ENCODE assay signal across 8 mouse cellular contexts in genomic region chr1:65187074-65187430, GRCm38 (mm10). TPM values are rescaled to one million over a fixed set of nuclear protein-coding genes. Genes with fewer than 3 reads are reported as not detected.
A peak's percentile ranks its signal among the peaks of the same experiment; 100 is the strongest.
DNase-seq lines count a peak whose midpoint lies in the region; ATAC-seq and TF ChIP-seq lines count a peak whose summit lies in the region.

No protein-coding gene starts in this region.

- WGBS in cerebellum, adult 2 months = under 1% methylated on average over 6 of the region's 6 CpGs
- WGBS in spleen, adult 2 months = under 1% methylated on average over 6 of the region's 6 CpGs
- 0% methylated on average over 6 of the region's 6 CpGs for WGBS in limb, embryonic 13.5 days
- under 1% methylated on average over 6 of the region's 6 CpGs for WGBS in stomach, embryonic 16.5 days

- no peaks in the 10 kb centered on the region for H3K9me3 ChIP-seq in limb, embryonic 13.5 days
- H3K9me3 ChIP-seq in stomach, embryonic 16.5 days (replicated peaks; ENCODE audit: control insufficient read depth, low read length) = no peaks in the 10 kb centered on the region

- H3K4me2 ChIP-seq in limb, embryonic 13.5 days (replicated peaks) = peak overlapping the region; percentile 77
- H3K4me2 ChIP-seq in stomach, embryonic 16.5 days (ENCODE audit: low read depth, low read length) = peak overlapping the region; percentile 59

- TF ChIP-seq CTCF in cerebellum, adult 2 months (IDR thresholded peaks at IDR 0.05; ENCODE audit: borderline replicate concordance, insufficient read depth, low read depth, low read length) = no peak
- TF ChIP-seq CTCF in spleen, adult 2 months (IDR thresholded peaks at IDR 0.05; ENCODE audit: extremely low read depth, insufficient read depth, insufficient read length, insufficient replicate concordance) = no peak

- H3K9ac ChIP-seq in limb, embryonic 13.5 days = peak overlapping the region; percentile 90
- H3K9ac ChIP-seq in stomach, embryonic 16.5 days (ENCODE audit: low read length) = peak overlapping the region; percentile 89

- no peak for TF ChIP-seq POLR2A in cerebellum, adult 2 months (IDR thresholded peaks at IDR 0.05; ENCODE audit: borderline replicate concordance, insufficient read depth, low read length)
- no peak for TF ChIP-seq POLR2A in spleen, adult 2 months (IDR thresholded peaks at IDR 0.05; ENCODE audit: low read depth, low read length)

- no peak for DNase-seq in cerebellum, adult 2 months
- DNase-seq in cerebellum, postnatal 4 days (ENCODE audit: low spot score in 2 of 2) = no peak
- DNase-seq in spleen, adult 2 months (ENCODE audit: low read depth in 1 of 2, low spot score in 2 of 2) = no peak
- no peak for DNase-seq in spleen, postnatal 10 days (ENCODE audit: low spot score in 2 of 2)
- DNase-seq in ovary, postnatal 14 days (ENCODE audit: low spot score) = no peak
- no peak for DNase-seq in cerebellum, postnatal 25 days

- no peak for ATAC-seq in limb, embryonic 13.5 days (ENCODE audit: low FRiP score, low read depth)
- no peak for ATAC-seq in stomach, embryonic 16.5 days (ENCODE audit: insufficient read depth, low FRiP score)

- peak overlapping the region; percentile 76 for H3K4me3 ChIP-seq in cerebellum, adult 2 months (replicated peaks; ENCODE audit: insufficient read depth, low read depth, low read length)
- peak overlapping the region; percentile 88 for H3K4me3 ChIP-seq in spleen, adult 2 months (ENCODE audit: extremely low read depth, insufficient read depth, insufficient read length)
- H3K4me3 ChIP-seq in limb, embryonic 13.5 days = peak overlapping the region; percentile 91
- peak overlapping the region; percentile 82 for H3K4me3 ChIP-seq in stomach, embryonic 16.5 days (replicated peaks; ENCODE audit: low read length)

- H3K36me3 ChIP-seq in spleen, adult 2 months (ENCODE audit: control insufficient read depth, insufficient read depth, low read length) = peaks cover 2% of the 10 kb centered on the region
- peaks cover 3% of the 10 kb centered on the region for H3K36me3 ChIP-seq in limb, embryonic 13.5 days
- H3K36me3 ChIP-seq in stomach, embryonic 16.5 days (ENCODE audit: control insufficient read depth, insufficient read depth, low read length) = no peaks in the 10 kb centered on the region

- peaks cover 3% of the 10 kb centered on the region; the same call in 1 of the 2 replicates for H3K4me1 ChIP-seq in cerebellum, adult 2 months (ENCODE audit: control insufficient read depth, insufficient read depth, low read length)
- peaks cover 2% of the 10 kb centered on the region; the same call in 1 of the 2 replicates for H3K4me1 ChIP-seq in spleen, adult 2 months (ENCODE audit: control insufficient read depth, insufficient read depth, insufficient read length)
- peaks cover 12% of the 10 kb centered on the region for H3K4me1 ChIP-seq in limb, embryonic 13.5 days
- peaks cover 5% of the 10 kb centered on the region; the same call in 1 of the 2 replicates for H3K4me1 ChIP-seq in stomach, embryonic 16.5 days (ENCODE audit: control insufficient read depth, insufficient read depth, low read length)

- no peaks in the 10 kb centered on the region for H3K27me3 ChIP-seq in cerebellum, adult 2 months (ENCODE audit: control insufficient read depth, insufficient read depth, low read length)
- H3K27me3 ChIP-seq in spleen, adult 2 months (ENCODE audit: control insufficient read depth, insufficient read depth, low read length) = 0 out of 2 replicates have a peak, but pooled peaks cover 2% of the 10 kb centered on the region
- no peaks in the 10 kb centered on the region for H3K27me3 ChIP-seq in limb, embryonic 13.5 days
- H3K27me3 ChIP-seq in stomach, embryonic 16.5 days (ENCODE audit: control insufficient read depth, insufficient read depth, low read length) = no peaks in the 10 kb centered on the region

- H3K27ac ChIP-seq in cerebellum, adult 2 months (ENCODE audit: insufficient read depth, low read length) = no peak overlapping the region
- H3K27ac ChIP-seq in spleen, adult 2 months (ENCODE audit: insufficient read depth, low read length) = peak overlapping the region; percentile 74; the same call in 1 of the 2 replicates
- H3K27ac ChIP-seq in limb, embryonic 13.5 days = peak overlapping the region; percentile 80; the same call in 1 of the 2 replicates
- H3K27ac ChIP-seq in stomach, embryonic 16.5 days (ENCODE audit: low read length) = peak overlapping the region; percentile 86

RNA-seq across cellular contexts. Expression of gene Pikfyve, which starts 0.6 kb away (rescaled TPM):
- polyA plus RNA-seq in cerebellum, adult 2 months (2012; rRNA removed) = 12.9 and 14.3 TPM in 2 replicates
- polyA plus RNA-seq in spleen, adult 2 months (2012; rRNA removed) = 4.7 and 6.2 TPM in 2 replicates
- 11.9 and 14.2 TPM in 2 replicates for polyA plus RNA-seq in limb, embryonic 13.5 days (2015; fragmentation: Nextera tagmentation; extraction: Ambion mirVana)
- polyA plus RNA-seq in stomach, embryonic 16.5 days (2015; fragmentation: Nextera tagmentation; extraction: Ambion mirVana) = 7.4 and 7.8 TPM in 2 replicates

RNA-seq across cellular contexts. Expression of gene Idh1, which starts 0.8 kb away (rescaled TPM):
- 33.2 and 35.3 TPM in 2 replicates for polyA plus RNA-seq in cerebellum, adult 2 months (2012; rRNA removed)
- polyA plus RNA-seq in spleen, adult 2 months (2012; rRNA removed) = 6.8 and 8.6 TPM in 2 replicates
- 132 and 146 TPM in 2 replicates for polyA plus RNA-seq in limb, embryonic 13.5 days (2015; fragmentation: Nextera tagmentation; extraction: Ambion mirVana)
- polyA plus RNA-seq in stomach, embryonic 16.5 days (2015; fragmentation: Nextera tagmentation; extraction: Ambion mirVana) = 159 and 172 TPM in 2 replicates
